Mouse (Mus musculus): ENCODE data around the gene Sdk2. TPM values are rescaled to one million over a fixed set of nuclear protein-coding genes. Genes with fewer than 3 reads are reported as not detected.

Gene Sdk2
- polyA plus RNA-seq, 1 experiment = 3.0 TPM

GRCm38 (mm10) chr11:114072644-114073043, 5.8 kb upstream of the Sdk2 start:
- H3K4me1 ChIP-seq (ENCODE audit: control insufficient read depth, insufficient read depth, insufficient read length) = no peaks in the 10 kb centered on the region; the same call in 1 of the 2 replicates
- WGBS = 74% methylated on average over 10 of the region's 10 CpGs
- TF ChIP-seq CTCF (IDR thresholded peaks at IDR 0.05; ENCODE audit: extremely low read depth, insufficient read depth, insufficient read length, insufficient replicate concordance) (no peak), POLR2A (IDR thresholded peaks at IDR 0.05; ENCODE audit: low read depth, low read length) (no peak)
- no peak overlapping the region for H3K27ac ChIP-seq (ENCODE audit: insufficient read depth, low read length)
- H3K36me3 ChIP-seq (ENCODE audit: control insufficient read depth, insufficient read depth, low read length) = no peaks in the 10 kb centered on the region
- peaks cover 1% of the 10 kb centered on the region; the same call in 1 of the 2 replicates for H3K27me3 ChIP-seq (ENCODE audit: control insufficient read depth, insufficient read depth, low read length)
- peak overlapping the region; percentile 36 for H3K4me3 ChIP-seq (ENCODE audit: extremely low read depth, insufficient read depth, insufficient read length)
- DNase-seq (ENCODE audit: low read depth in 1 of 2, low spot score in 2 of 2) = no peak

- Histone ChIP-seq H3K4me1 (ENCODE audit: control insufficient read depth, insufficient read depth, insufficient read length) (peaks cover 2% of the 10 kb centered on the region; the same call in 1 of the 2 replicates), H3K4me3 (ENCODE audit: extremely low read depth, insufficient read depth, insufficient read length) (no peak overlapping the region), H3K36me3 (ENCODE audit: control insufficient read depth, insufficient read depth, low read length) (no peaks in the 10 kb centered on the region), H3K27me3 (ENCODE audit: control insufficient read depth, insufficient read depth, low read length) (peaks cover 7% of the 10 kb centered on the region), H3K27ac (ENCODE audit: insufficient read depth, low read length) (no peak overlapping the region)
- 28% methylated on average over 8 of the region's 8 CpGs for WGBS
- TF ChIP-seq CTCF (IDR thresholded peaks at IDR 0.05; ENCODE audit: extremely low read depth, insufficient read depth, insufficient read length, insufficient replicate concordance) = peak; percentile 1; the same call in 1 of the 2 replicates
- TF ChIP-seq POLR2A (IDR thresholded peaks at IDR 0.05; ENCODE audit: low read depth, low read length) = no peak
- peak in 1 of 2 experiments; percentile 16 for DNase-seq (ENCODE audit: low read depth in 1 of 2, low spot score in 2 of 2)
Measured at GRCm38 (mm10) chr11:114071998-114072397, 5.2 kb upstream of the Sdk2 start.

GRCm38 (mm10) chr11:114070881-114071280, 4.0 kb upstream of the Sdk2 start:
- no peak for DNase-seq (ENCODE audit: low read depth in 1 of 2, low spot score in 2 of 2)
- Histone ChIP-seq H3K4me3 (ENCODE audit: extremely low read depth, insufficient read depth, insufficient read length) (no peak overlapping the region), H3K27ac (ENCODE audit: insufficient read depth, low read length) (no peak overlapping the region), H3K36me3 (ENCODE audit: control insufficient read depth, insufficient read depth, low read length) (no peaks in the 10 kb centered on the region), H3K4me1 (ENCODE audit: control insufficient read depth, insufficient read depth, insufficient read length) (peaks cover 9% of the 10 kb centered on the region), H3K27me3 (ENCODE audit: control insufficient read depth, insufficient read depth, low read length) (peaks cover 18% of the 10 kb centered on the region)
- 53% methylated on average over 6 of the region's 6 CpGs for WGBS
- no peak for TF ChIP-seq POLR2A (IDR thresholded peaks at IDR 0.05; ENCODE audit: low read depth, low read length)
- TF ChIP-seq CTCF (IDR thresholded peaks at IDR 0.05; ENCODE audit: extremely low read depth, insufficient read depth, insufficient read length, insufficient replicate concordance) = no peak

GRCm38 (mm10) chr11:114070131-114070530, 3.3 kb upstream of the Sdk2 start:
- Histone ChIP-seq H3K27me3 (ENCODE audit: control insufficient read depth, insufficient read depth, low read length) (peaks cover 24% of the 10 kb centered on the region), H3K4me1 (ENCODE audit: control insufficient read depth, insufficient read depth, insufficient read length) (peaks cover 11% of the 10 kb centered on the region)
- 64% methylated on average over 8 of the region's 8 CpGs for WGBS

GRCm38 (mm10) chr11:114068390-114068789, 1.5 kb upstream of the Sdk2 start:
- 9% methylated on average over 5 of the region's 5 CpGs for WGBS
- peak in 1 of 2 experiments; percentile 12 for DNase-seq (ENCODE audit: low read depth in 1 of 2, low spot score in 2 of 2)
- H3K4me3 ChIP-seq (ENCODE audit: extremely low read depth, insufficient read depth, insufficient read length) = no peak overlapping the region
- no peak overlapping the region for H3K27ac ChIP-seq (ENCODE audit: insufficient read depth, low read length)
- no peaks in the 10 kb centered on the region for H3K36me3 ChIP-seq (ENCODE audit: control insufficient read depth, insufficient read depth, low read length)
- TF ChIP-seq POLR2A (IDR thresholded peaks at IDR 0.05; ENCODE audit: low read depth, low read length) (no peak), CTCF (IDR thresholded peaks at IDR 0.05; ENCODE audit: extremely low read depth, insufficient read depth, insufficient read length, insufficient replicate concordance) (peak; percentile 4; the same call in 1 of the 2 replicates)
- H3K4me1 ChIP-seq (ENCODE audit: control insufficient read depth, insufficient read depth, insufficient read length) = peaks cover 15% of the 10 kb centered on the region
- peaks cover 28% of the 10 kb centered on the region for H3K27me3 ChIP-seq (ENCODE audit: control insufficient read depth, insufficient read depth, low read length)

More at GRCm38 (mm10) chr11:114070131-114070530, 3.3 kb upstream of the Sdk2 start:
- no peak overlapping the region for H3K27ac ChIP-seq (ENCODE audit: insufficient read depth, low read length)
- no peak for DNase-seq (ENCODE audit: low read depth in 1 of 2, low spot score in 2 of 2)
- no peak overlapping the region for H3K4me3 ChIP-seq (ENCODE audit: extremely low read depth, insufficient read depth, insufficient read length)
- H3K36me3 ChIP-seq (ENCODE audit: control insufficient read depth, insufficient read depth, low read length) = no peaks in the 10 kb centered on the region
- no peak for TF ChIP-seq POLR2A (IDR thresholded peaks at IDR 0.05; ENCODE audit: low read depth, low read length)
- no peak for TF ChIP-seq CTCF (IDR thresholded peaks at IDR 0.05; ENCODE audit: extremely low read depth, insufficient read depth, insufficient read length, insufficient replicate concordance)

GRCm38 (mm10) chr11:114066098-114066950, 522 bp downstream of the Sdk2 start:
- WGBS = 3% methylated on average over 89 of the region's 90 CpGs
- no peak for TF ChIP-seq POLR2A (IDR thresholded peaks at IDR 0.05; ENCODE audit: low read depth, low read length)
- TF ChIP-seq CTCF (IDR thresholded peaks at IDR 0.05; ENCODE audit: extremely low read depth, insufficient read depth, insufficient read length, insufficient replicate concordance) = no peak
- DNase-seq (ENCODE audit: low read depth in 1 of 2, low spot score in 2 of 2) = no peak

More at GRCm38 (mm10) chr11:114066098-114066950, 522 bp downstream of the Sdk2 start:
- H3K36me3 ChIP-seq (ENCODE audit: control insufficient read depth, insufficient read depth, low read length) = no peaks in the 10 kb centered on the region
- peak overlapping the region; percentile 17; the same call in 1 of the 2 replicates for H3K4me3 ChIP-seq (ENCODE audit: extremely low read depth, insufficient read depth, insufficient read length)
- H3K27ac ChIP-seq (ENCODE audit: insufficient read depth, low read length) = no peak overlapping the region
- peaks cover 15% of the 10 kb centered on the region for H3K4me1 ChIP-seq (ENCODE audit: control insufficient read depth, insufficient read depth, insufficient read length)
- H3K27me3 ChIP-seq (ENCODE audit: control insufficient read depth, insufficient read depth, low read length) = peaks cover 28% of the 10 kb centered on the region
